In the genomic region with DNA sequence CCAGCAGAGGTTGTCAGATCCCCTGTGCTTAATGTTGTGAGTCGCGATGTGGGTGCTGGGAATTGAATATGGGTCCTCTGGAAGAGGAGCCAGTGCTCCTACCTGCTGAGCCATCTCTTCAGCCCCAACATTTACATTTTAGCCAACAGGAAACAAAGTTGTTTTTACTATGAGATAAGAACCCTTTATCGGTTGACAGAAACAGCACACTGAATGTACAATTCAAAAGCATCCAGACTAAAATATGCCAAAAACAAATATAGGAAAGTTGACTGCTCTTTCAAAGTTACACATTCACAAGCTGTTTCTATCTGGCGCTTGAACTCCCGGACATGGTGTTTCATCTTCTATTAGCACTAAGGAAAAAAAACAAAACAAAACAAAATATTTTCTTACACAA, we compare ENCODE assay signal across 9 mouse cellular contexts. TPM values are rescaled to one million over a fixed set of nuclear protein-coding genes. Genes with fewer than 3 reads are reported as not detected.
"Had no signal": no experiment of that assay in that cellular context is flagged by ENCODE, and none has a peak within 500 bp of the region (broad histone marks: within the 10 kb centered on the region; RNA-seq: fewer than 3 reads in every experiment).

No protein-coding gene starts in this region.

- H3K9ac ChIP-seq: lung, embryonic 14.5 days; midbrain, embryonic 13.5 days; midbrain, embryonic 15.5 days; neural tube, embryonic 12.5 days; stomach, embryonic 15.5 days had no signal

- H3K9me3 ChIP-seq: midbrain, embryonic 13.5 days; midbrain, embryonic 15.5 days; neural tube, embryonic 12.5 days; stomach, embryonic 15.5 days had no signal

- H3K4me2 ChIP-seq: lung, embryonic 14.5 days; midbrain, embryonic 11.5 days; midbrain, embryonic 13.5 days; midbrain, embryonic 15.5 days; neural tube, embryonic 12.5 days; stomach, embryonic 15.5 days had no signal

- H3K4me3 ChIP-seq: midbrain, embryonic 13.5 days; midbrain, embryonic 15.5 days; neural tube, embryonic 12.5 days; stomach, embryonic 15.5 days had no signal

- H3K4me1 ChIP-seq: midbrain, embryonic 13.5 days; midbrain, embryonic 15.5 days; neural tube, embryonic 12.5 days; stomach, embryonic 15.5 days had no signal

- H3K27ac ChIP-seq: midbrain, embryonic 13.5 days; midbrain, embryonic 15.5 days; neural tube, embryonic 12.5 days; stomach, embryonic 15.5 days; stomach, postnatal 0 days had no signal

- H3K27me3 ChIP-seq: midbrain, embryonic 13.5 days; midbrain, embryonic 15.5 days; neural tube, embryonic 12.5 days; stomach, embryonic 15.5 days had no signal

RNA-seq across cellular contexts. Expression of a gene that starts 20.9 kb away (rescaled TPM):
- total RNA-seq: monocyte, adult 5-6 weeks; neutrophil, adult 5-6 weeks had no signal
